Mouse (Mus musculus) forebrain, embryonic 11.5 days (tissue): ENCODE results near the gene Srsf1. TPM values are rescaled to one million over a fixed set of nuclear protein-coding genes. Genes with fewer than 3 reads are reported as not detected.

Experiments used
- ATAC-seq: fragments of 200-750 bp; cut with Nextera tagmentation; replicated peaks from 2 replicates; pipeline ENCODE4 v1.8.0; 2017; ENCODE audit warnings: moderate TSS enrichment; ENCODE audit not compliant: low FRiP score
- DNase-seq: peaks from one replicate; pipeline ENCODE4 v3.0.0-alpha.2; 2017; ENCODE audit warnings: low spot score
- H3K27ac ChIP-seq: fragments of 300-500 bp; sonication (generic); 2 replicates; pipeline ENCODE4 v1.5.1; 2014; ENCODE audit warnings: low read depth, low read length
- H3K27me3 ChIP-seq: fragments of 300-500 bp; sonication (generic); 2 replicates; pipeline ENCODE4 v1.6.1; 2014; ENCODE audit warnings: mild to moderate bottlenecking, low read length, mixed read lengths; ENCODE audit not compliant: control insufficient read depth, insufficient read depth
- H3K36me3 ChIP-seq: fragments of 300-500 bp; sonication (generic); 2 replicates; pipeline ENCODE4 v1.6.1; 2014; ENCODE audit warnings: mild to moderate bottlenecking, low read length, moderate library complexity, mixed read lengths; ENCODE audit not compliant: control insufficient read depth, insufficient read depth
- H3K4me1 ChIP-seq: fragments of 300-500 bp; sonication (generic); replicated peaks from 2 replicates; pipeline ENCODE4 v1.6.1; 2014; ENCODE audit warnings: low read length, mixed read lengths; ENCODE audit not compliant: control insufficient read depth, insufficient read depth
- H3K4me2 ChIP-seq: fragments of 300-500 bp; sonication (generic); 2 replicates; pipeline ENCODE4 v1.6.1; 2014; ENCODE audit warnings: low read depth, mild to moderate bottlenecking, low read length, moderate library complexity, mixed read lengths; ENCODE audit not compliant: severe bottlenecking
- H3K4me3 ChIP-seq: fragments of 300-500 bp; sonication (generic); 2 replicates; pipeline ENCODE4 v1.5.1; 2014; ENCODE audit warnings: low read depth, low read length
- H3K9ac ChIP-seq: fragments of 300-500 bp; sonication (generic); 2 replicates; pipeline ENCODE4 v1.6.1; 2014; ENCODE audit warnings: low read length
- H3K9me3 ChIP-seq: fragments of 300-500 bp; sonication (generic); 2 replicates; pipeline ENCODE4 v1.6.1; 2016; ENCODE audit warnings: low read length, mixed read lengths; ENCODE audit not compliant: control insufficient read depth
- WGBS: fragments of 180-500 bp; shearing (Covaris S2); extraction: QIAGEN DNeasy Blood & Tissue Kit; methylation state at CpG from one replicate; pipeline ENCODE4 v1.1.7; 2014; 5-methylcytosine and 5-hydroxymethylcytosine counted together
- polyA plus RNA-seq: library from polyadenylated mRNA; unstranded; fragments of >200 nt; fragmentation: Nextera tagmentation; extraction: Ambion mirVana; gene quantifications from 2 replicates; pipeline ENCODE4 v1.2.1, GENCODE M21; 2014

Srsf1 gene
- polyA plus RNA-seq, 1 experiment from 2014 or later = 563 TPM

- H3K27ac ChIP-seq = no peak overlapping the region
- WGBS = 75% methylated on average over 2 of the region's 2 CpGs
- no peaks in the 10 kb centered on the region for H3K9me3 ChIP-seq
- no peaks in the 10 kb centered on the region for H3K27me3 ChIP-seq
- no peak overlapping the region for H3K4me3 ChIP-seq
- ATAC-seq = no peak
- no peak overlapping the region for H3K9ac ChIP-seq
- no peaks in the 10 kb centered on the region for H3K4me1 ChIP-seq
- no peak overlapping the region for H3K4me2 ChIP-seq
- H3K36me3 ChIP-seq = no peaks in the 10 kb centered on the region; the same call in 1 of the 2 replicates
- no peak for DNase-seq
Observed at GRCm38 (mm10) chr11:88057788-88058187, 10.6 kb downstream of the Srsf1 start.

GRCm38 (mm10) chr11:88059141-88059540 lies 12.0 kb downstream of the Srsf1 start:
- DNase-seq = no peak
- H3K9ac ChIP-seq = no peak overlapping the region
- ATAC-seq = peak; percentile 61; the same call in 1 of the 2 replicates

GRCm38 (mm10) chr11:88061892-88062625 lies 14.9 kb downstream of the Srsf1 start:
- H3K36me3 ChIP-seq = no peaks in the 10 kb centered on the region
- no peaks in the 10 kb centered on the region for H3K4me1 ChIP-seq
- no peak for DNase-seq
- H3K27ac ChIP-seq = no peak overlapping the region
- no peak for ATAC-seq
- no peaks in the 10 kb centered on the region for H3K9me3 ChIP-seq
- H3K4me2 ChIP-seq = no peak overlapping the region
- 78% methylated on average over 2 of the region's 2 CpGs for WGBS
- H3K4me3 ChIP-seq = no peak overlapping the region
- H3K9ac ChIP-seq = no peak overlapping the region
- H3K27me3 ChIP-seq = no peaks in the 10 kb centered on the region

More at GRCm38 (mm10) chr11:88059141-88059540, 12.0 kb downstream of the Srsf1 start:
- no peak overlapping the region for H3K4me2 ChIP-seq
- 45% methylated on average over 2 of the region's 2 CpGs for WGBS
- H3K9me3 ChIP-seq = no peaks in the 10 kb centered on the region
- H3K4me1 ChIP-seq = no peaks in the 10 kb centered on the region
- H3K27ac ChIP-seq = no peak overlapping the region
- no peaks in the 10 kb centered on the region for H3K36me3 ChIP-seq
- no peak overlapping the region for H3K4me3 ChIP-seq
- H3K27me3 ChIP-seq = no peaks in the 10 kb centered on the region

GRCm38 (mm10) chr11:88065732-88066131 lies 18.6 kb downstream of the Srsf1 start:
- Histone ChIP-seq H3K4me3 (no peak overlapping the region), H3K4me1 (peaks cover 2% of the 10 kb centered on the region), H3K9ac (no peak overlapping the region), H3K4me2 (no peak overlapping the region), H3K9me3 (no peaks in the 10 kb centered on the region), H3K27ac (no peak overlapping the region), H3K27me3 (no peaks in the 10 kb centered on the region), H3K36me3 (no peaks in the 10 kb centered on the region)
- no peak for DNase-seq
- no peak for ATAC-seq

- Histone ChIP-seq H3K4me1 (peaks cover 8% of the 10 kb centered on the region), H3K4me3 (peak overlapping the region; percentile 100), H3K9ac (peak overlapping the region; percentile 100), H3K27me3 (no peaks in the 10 kb centered on the region), H3K9me3 (no peaks in the 10 kb centered on the region), H3K4me2 (peak overlapping the region; percentile 74), H3K36me3 (no peaks in the 10 kb centered on the region), H3K27ac (peak overlapping the region; percentile 98)
- no peak for ATAC-seq
- no peak for DNase-seq
- WGBS = 5% methylated on average over 8 of the region's 8 CpGs
Observed at GRCm38 (mm10) chr11:88067191-88067585, 20.0 kb downstream of the Srsf1 start.

GRCm38 (mm10) chr11:88067586-88068410 lies 20.6 kb downstream of the Srsf1 start, which contains the start of gene Vezf1:
Gene Vezf1, plus strand, starts transcription at chr11:88068279.
- H3K4me1 ChIP-seq = peaks cover 8% of the 10 kb centered on the region
- no peaks in the 10 kb centered on the region for H3K27me3 ChIP-seq
- peak within 1 kb of the TSS; percentile 100 for H3K9ac ChIP-seq
- H3K4me2 ChIP-seq = peak within 1 kb of the TSS; percentile 74
- DNase-seq = peak; percentile 93
- H3K4me3 ChIP-seq = peak within 1 kb of the TSS; percentile 100
- peak within 1 kb of the TSS; percentile 98 for H3K27ac ChIP-seq
- H3K9me3 ChIP-seq = no peaks in the 10 kb centered on the region
- ATAC-seq = peak; percentile 86
- H3K36me3 ChIP-seq = no peaks in the 10 kb centered on the region
- WGBS = 0% methylated on average over 26 of the region's 81 CpGs

GRCm38 (mm10) chr11:88068411-88069245 lies 21.5 kb downstream of the Srsf1 start:
- Histone ChIP-seq H3K4me1 (peaks cover 9% of the 10 kb centered on the region), H3K27ac (peak overlapping the region; percentile 98), H3K36me3 (0 out of 2 replicates have a peak, but pooled peaks cover under 1% of the 10 kb centered on the region), H3K9ac (peak overlapping the region; percentile 100), H3K27me3 (no peaks in the 10 kb centered on the region), H3K4me2 (peak overlapping the region; percentile 74), H3K4me3 (peak overlapping the region; percentile 100), H3K9me3 (no peaks in the 10 kb centered on the region)
- WGBS = 0% methylated on average over 70 of the region's 92 CpGs
- ATAC-seq = peak; percentile 77
- DNase-seq = peak; percentile 80

- H3K4me2 ChIP-seq = peak overlapping the region; percentile 74
- H3K4me1 ChIP-seq = peaks cover 10% of the 10 kb centered on the region
- H3K27ac ChIP-seq = peak overlapping the region; percentile 98
- H3K36me3 ChIP-seq = 0 out of 2 replicates have a peak, but pooled peaks cover 2% of the 10 kb centered on the region
- no peak for DNase-seq
- peak overlapping the region; percentile 100 for H3K9ac ChIP-seq
- 0% methylated on average over 12 of the region's 12 CpGs for WGBS
- ATAC-seq = no peak
- H3K4me3 ChIP-seq = peak overlapping the region; percentile 100
- no peaks in the 10 kb centered on the region for H3K9me3 ChIP-seq
- H3K27me3 ChIP-seq = no peaks in the 10 kb centered on the region
Observed at GRCm38 (mm10) chr11:88069246-88069570, 22.0 kb downstream of the Srsf1 start.
